Mouse (Mus musculus) yolk sac, embryonic 10.5 days (tissue): ENCODE results near the gene Akap7.

Experiments used
- DNase-seq: peaks from one replicate; pipeline ENCODE4 v3.0.0-alpha.2; 2017; ENCODE audit warnings: low spot score

Akap7 gene

GRCm38 (mm10) chr10:25126035-25126434, 181.6 kb downstream of the Akap7 start:
- no peak for DNase-seq

- DNase-seq = no peak
Measured at GRCm38 (mm10) chr10:25120871-25121554, 186.7 kb downstream of the Akap7 start.
